Mouse (Mus musculus) cerebellum, adult (tissue): ENCODE data around the gene Gm13178.

Experiments
- ATAC-seq: cut with Nextera tagmentation; 2 replicates; pipeline ENCODE4 v1.9.2; 2017; ENCODE audit warnings: mild to moderate bottlenecking, moderate library complexity, mixed read lengths; ENCODE audit not compliant: insufficient number of reproducible peaks, low FRiP score, low TSS enrichment

Gm13178 gene

GRCm38 (mm10) chr4:144721304-144721703 lies at the start of gene Gm13178:
Gene Gm13178, minus strand, starts transcription at chr4:144721404.
- ATAC-seq = no peak

DNA sequence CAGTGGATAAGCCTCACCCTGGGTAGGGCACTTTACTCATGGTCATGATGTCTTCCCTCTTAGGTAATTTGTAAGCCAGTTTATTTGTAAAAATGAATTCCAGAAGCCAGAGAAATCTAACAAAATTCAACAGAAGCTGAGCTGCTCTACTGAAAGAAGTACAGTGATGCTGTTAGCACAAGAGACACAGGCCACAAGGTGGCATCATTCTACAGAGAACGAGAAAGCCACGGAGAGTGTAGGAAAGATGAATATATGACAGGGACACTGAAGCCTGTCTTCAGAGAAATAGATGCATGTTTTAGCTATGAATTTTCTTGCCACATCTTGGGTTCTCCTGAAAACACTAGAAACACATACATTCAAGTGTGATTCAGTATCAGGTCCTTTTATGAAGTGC lies 44.5 kb upstream of the Gm13178 start:
- no peak for ATAC-seq

GRCm38 (mm10) chr4:144749139-144749538 lies 27.9 kb upstream of the Gm13178 start:
- no peak for ATAC-seq

GRCm38 (mm10) chr4:144719691-144720090 lies 1.5 kb downstream of the Gm13178 start:
- ATAC-seq = no peak

DNA sequence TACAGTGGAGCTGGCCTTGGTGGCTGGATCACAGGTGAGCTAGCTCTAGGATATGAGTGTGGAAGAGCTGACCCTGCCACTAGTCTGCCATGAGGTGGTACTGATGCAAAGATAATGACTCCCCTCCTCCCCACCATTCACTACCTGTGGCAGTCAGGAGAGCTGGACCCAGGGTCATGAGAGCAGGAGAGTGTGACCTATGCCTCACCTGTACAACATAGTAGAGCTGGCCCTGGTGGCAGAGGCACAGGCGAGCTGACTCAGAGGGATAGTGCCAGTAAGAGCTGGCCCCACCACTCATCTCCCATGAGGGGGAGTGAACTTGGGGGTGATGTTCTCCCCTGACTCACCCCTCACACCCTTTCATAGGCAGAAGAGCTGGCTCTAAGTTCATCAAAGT lies 2.9 kb downstream of the Gm13178 start:
- no peak for ATAC-seq

GRCm38 (mm10) chr4:144686268-144686667 lies 34.9 kb downstream of the Gm13178 start, which contains the start of gene Gm436:
Gene Gm436, minus strand, starts transcription at chr4:144686368.
- ATAC-seq = no peak
